Mouse (Mus musculus) olfactory bulb, adult 2 months (tissue): ENCODE data around the gene Tagap1.
"Not testable (repeated sequence)": the region's sequence is repeated elsewhere in the genome, so short reads cannot be mapped to it uniquely, and the experiment has no call there.

Experiments
- CTCF ChIP-seq: fragments of 200-500 bp; IDR thresholded peaks from 2 replicates; pipeline ENCODE4 v1.5.1; 2012; ENCODE audit warnings: low read depth, mild to moderate bottlenecking, low read length, moderate library complexity; ENCODE audit not compliant: insufficient read depth
- POLR2A ChIP-seq: fragments of 200-500 bp; IDR thresholded peaks from 2 replicates; pipeline ENCODE4 v1.6.1; 2012; ENCODE audit warnings: mild to moderate bottlenecking, low read depth, low read length, moderate library complexity; ENCODE audit not compliant: insufficient read depth

DNA sequence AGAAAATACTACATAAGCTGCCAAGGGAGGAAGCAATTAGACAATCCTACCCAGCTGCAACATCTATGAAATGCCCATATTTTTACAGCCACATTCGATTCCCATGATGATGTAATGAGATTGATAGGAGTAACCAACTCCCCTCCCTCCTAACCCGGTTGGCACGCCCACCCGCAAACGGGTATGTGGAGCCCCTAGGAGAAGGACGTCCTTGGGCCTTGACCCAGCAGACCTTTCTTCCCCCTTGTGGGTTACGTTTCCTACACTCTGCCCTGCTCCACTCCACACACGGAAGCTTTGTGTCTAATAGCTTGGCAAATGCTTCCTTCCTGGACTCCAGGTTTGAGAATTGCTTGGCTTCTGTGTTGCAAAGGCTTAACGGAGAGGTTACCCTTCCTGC, 48.9 kb upstream of the Tagap1 start:
- TF ChIP-seq CTCF, POLR2A: not testable (repeated sequence)
